ENCODE assay signal across 14 mouse cellular contexts in genomic region chr4:58288753-58289152, GRCm38 (mm10). TPM values are rescaled to one million over a fixed set of nuclear protein-coding genes. Genes with fewer than 3 reads are reported as not detected.
DNase-seq lines count a peak whose midpoint lies in the region; ATAC-seq and TF ChIP-seq lines count a peak whose summit lies in the region.
"Had no signal": no experiment of that assay in that cellular context is flagged by ENCODE, and none has a peak within 500 bp of the region (broad histone marks: within the 10 kb centered on the region; RNA-seq: fewer than 3 reads in every experiment).

No protein-coding gene starts in this region.

- WGBS in hindbrain, embryonic 11.5 days, result 84% methylated on average over 5 of the region's 5 CpGs
- WGBS in hindbrain, postnatal 0 days, result 82% methylated on average over 5 of the region's 5 CpGs

- H3K4me1 ChIP-seq in hindbrain, embryonic 11.5 days (replicated peaks; ENCODE audit: control insufficient read depth, insufficient read depth, low read length), result no peaks in the 10 kb centered on the region
- no peaks in the 10 kb centered on the region for H3K4me1 ChIP-seq in hindbrain, postnatal 0 days (ENCODE audit: insufficient read depth, low read length)
- H3K4me1 ChIP-seq: hindbrain, embryonic 15.5 days had no signal

- no peak overlapping the region for H3K9ac ChIP-seq in hindbrain, embryonic 11.5 days (ENCODE audit: low read depth, low read length)
- H3K9ac ChIP-seq in hindbrain, postnatal 0 days (replicated peaks; ENCODE audit: low read length), result no peak overlapping the region
- H3K9ac ChIP-seq: hindbrain, embryonic 15.5 days had no signal

- intact Hi-C loops in gastrocnemius, adult 2 months (cut with DNase I), result loop anchor here (10.0 kb wide), 1 partner anchor 106 kb away; no protein-coding TSS in a partner anchor

- no peak for TF ChIP-seq CTCF in gastrocnemius, adult 2 months (IDR thresholded peaks at IDR 0.05)
- TF ChIP-seq CTCF in hindbrain, postnatal 0 days (IDR thresholded peaks at IDR 0.05; ENCODE audit: low read depth), result no peak

- peak overlapping the region; percentile 85 for H3K27ac ChIP-seq in gastrocnemius, adult 2 months
- H3K27ac ChIP-seq in hindbrain, embryonic 11.5 days (ENCODE audit: low read depth, low read length), result no peak overlapping the region
- no peak overlapping the region for H3K27ac ChIP-seq in hindbrain, postnatal 0 days
- H3K27ac ChIP-seq: hindbrain, embryonic 15.5 days; macrophage had no signal

- H3K27me3 ChIP-seq in hindbrain, embryonic 11.5 days (ENCODE audit: control insufficient read depth, insufficient read depth, low read length), result no peaks in the 10 kb centered on the region
- no peaks in the 10 kb centered on the region for H3K27me3 ChIP-seq in hindbrain, postnatal 0 days (ENCODE audit: insufficient read depth, low read length)
- H3K27me3 ChIP-seq: hindbrain, embryonic 15.5 days had no signal

- no peak for ATAC-seq in hindbrain, embryonic 11.5 days (ENCODE audit: low FRiP score)
- no peak for ATAC-seq in hindbrain, postnatal 0 days

- peak overlapping the region; percentile 69 for H3K4me3 ChIP-seq in gastrocnemius, adult 2 months
- no peak overlapping the region for H3K4me3 ChIP-seq in hindbrain, embryonic 11.5 days (ENCODE audit: low read depth, low read length)
- no peak overlapping the region for H3K4me3 ChIP-seq in hindbrain, postnatal 0 days (ENCODE audit: low read length)
- H3K4me3 ChIP-seq: hindbrain, embryonic 15.5 days had no signal

- peak; percentile 62 for DNase-seq in gastrocnemius, adult 2 months
- DNase-seq in gastrocnemius, postnatal 10 days, result no peak
- DNase-seq in 416B (ENCODE audit: low read depth), result peak; percentile 39
- peak; percentile 50 for DNase-seq in gastrocnemius, postnatal 25 days
- peak; percentile 28 for DNase-seq in lung, postnatal 25 days (ENCODE audit: low spot score)
- DNase-seq in right cerebral cortex, postnatal 14 days, result no peak
- DNase-seq in hindbrain, embryonic 11.5 days (ENCODE audit: low spot score), result no peak
- DNase-seq in hindbrain, postnatal 0 days (ENCODE audit: low spot score), result no peak
- DNase-seq: cerebellum, adult 11-12 months; embryo, embryonic 11 days; liver; spleen, adult 18-20 months had no signal

- no peak overlapping the region for H3K4me2 ChIP-seq in hindbrain, embryonic 11.5 days (replicated peaks; ENCODE audit: low read depth, low read length)
- H3K4me2 ChIP-seq in hindbrain, postnatal 0 days (ENCODE audit: low read depth, low read length), result no peak overlapping the region
- H3K4me2 ChIP-seq: hindbrain, embryonic 15.5 days had no signal

- no peaks in the 10 kb centered on the region for H3K36me3 ChIP-seq in hindbrain, embryonic 11.5 days (ENCODE audit: control insufficient read depth, insufficient read depth, low read length)
- no peaks in the 10 kb centered on the region for H3K36me3 ChIP-seq in hindbrain, postnatal 0 days (ENCODE audit: insufficient read depth, low read length)
- H3K36me3 ChIP-seq: hindbrain, embryonic 15.5 days had no signal

- H3K9me3 ChIP-seq in hindbrain, embryonic 11.5 days (ENCODE audit: control insufficient read depth, low read length), result no peaks in the 10 kb centered on the region
- no peaks in the 10 kb centered on the region for H3K9me3 ChIP-seq in hindbrain, postnatal 0 days (ENCODE audit: low read length)
- H3K9me3 ChIP-seq: hindbrain, embryonic 15.5 days had no signal

RNA-seq across cellular contexts. Expression of gene Musk, which starts 3.0 kb away (rescaled TPM):
- 10 to 100 TPM; 20.4 to 66.6 TPM for total RNA-seq in gastrocnemius, adult 2 months (2021)
- 10 to 100 TPM; 28.5 to 31.2 TPM for total RNA-seq in gastrocnemius, postnatal 10 days (2021)
- total RNA-seq in gastrocnemius, postnatal 25 days (2021), result 10 to 100 TPM; 15.2 to 26.1 TPM
- 0.42 and 0.48 TPM in 2 replicates for polyA plus RNA-seq in hindbrain, embryonic 11.5 days (2014; fragmentation: Nextera tagmentation; extraction: Ambion mirVana)
- 0.05 and 0.07 TPM in 2 replicates for total RNA-seq in hindbrain, postnatal 0 days (2014; rRNA removed)
- polyA plus RNA-seq in hindbrain, postnatal 0 days (2015; fragmentation: Nextera tagmentation; extraction: Ambion mirVana), result 0.21 and 0.24 TPM in 2 replicates
- polyA plus RNA-seq: macrophage had no signal

Comparison
In these comparisons a context has a peak if more than half of its experiments do, and no peak if none do; other contexts are left out.
1. DNase-seq: peak in gastrocnemius, adult 2 months (single experiment), 416B (single experiment), gastrocnemius, postnatal 25 days (single experiment) and lung, postnatal 25 days (single experiment); none in gastrocnemius, postnatal 10 days (single experiment), right cerebral cortex, postnatal 14 days (single experiment), hindbrain, embryonic 11.5 days (single experiment) and hindbrain, postnatal 0 days (single experiment).
2. RNA of gene Musk, which starts 3.0 kb away (total RNA-seq): 20.4 to 66.6 TPM in gastrocnemius, adult 2 months, 28.5 to 31.2 TPM in gastrocnemius, postnatal 10 days and 15.2 to 26.1 TPM in gastrocnemius, postnatal 25 days; 0.05 to 0.07 TPM in hindbrain, postnatal 0 days; every median in the first group is over 10 times any median in the second.